Comparison of ENCODE assay signal across 13 mouse cellular contexts in the genomic region with DNA sequence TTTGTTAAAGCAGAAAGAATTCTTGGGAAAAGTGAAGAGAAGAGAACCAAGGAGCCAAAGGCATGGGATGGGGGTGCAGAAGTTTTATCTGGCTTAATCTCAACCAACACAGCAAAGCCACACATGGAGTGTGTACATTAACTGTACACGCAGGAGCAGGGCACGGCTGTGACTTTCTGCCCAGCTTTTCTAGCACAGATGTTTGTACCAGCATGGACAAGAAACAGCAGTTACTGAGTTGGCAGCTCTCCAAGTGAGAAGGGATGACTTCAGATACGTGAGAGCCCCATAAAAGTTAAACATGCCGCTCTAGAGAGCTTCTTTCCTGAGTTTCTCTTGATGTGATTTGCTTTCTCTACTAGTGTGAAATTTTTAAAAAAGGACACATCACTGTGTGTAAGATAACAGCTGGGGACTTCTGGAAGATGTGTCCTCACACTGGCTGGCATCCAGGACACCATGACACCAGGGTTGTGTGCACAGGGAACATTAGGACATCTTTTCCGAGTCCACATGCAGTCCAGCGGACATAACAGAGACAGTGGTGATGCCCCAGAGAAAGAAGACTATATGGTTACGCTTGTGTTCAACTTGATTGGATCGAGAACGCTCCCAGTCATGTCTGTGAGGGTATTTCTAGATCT. TPM values are rescaled to one million over a fixed set of nuclear protein-coding genes. Genes with fewer than 3 reads are reported as not detected.
A peak's percentile ranks its signal among the peaks of the same experiment; 100 is the strongest.
DNase-seq lines count a peak whose midpoint lies in the region; ATAC-seq and TF ChIP-seq lines count a peak whose summit lies in the region.
"Had no signal": no experiment of that assay in that cellular context is flagged by ENCODE, and none has a peak within 500 bp of the region (broad histone marks: within the 10 kb centered on the region; RNA-seq: fewer than 3 reads in every experiment).

No protein-coding gene starts in this region.

- no peak for TF ChIP-seq EP300 in MEL (IDR thresholded peaks at IDR 0.05; ENCODE audit: low read depth in 1 of 2, low read length in 2 of 2)

- no peak for TF ChIP-seq RAD21 in MEL (IDR thresholded peaks at IDR 0.05; ENCODE audit: low read depth, low read length)

- no peaks in the 10 kb centered on the region for H3K79me2 ChIP-seq in MEL (ENCODE audit: control insufficient read depth, insufficient read depth, low read length, poor library complexity)

- WGBS in intestine, embryonic 14.5 days, result 56% methylated on average over 9 of the region's 9 CpGs
- 54% methylated on average over 9 of the region's 9 CpGs for WGBS in intestine, postnatal 0 days
- WGBS in lung, embryonic 14.5 days, result 45% methylated on average over 9 of the region's 9 CpGs

- DNase-seq in intestine, embryonic 14.5 days (ENCODE audit: low spot score), result peak; percentile 71
- DNase-seq in MEL (ENCODE audit: low read depth, low spot score) (peak; percentile 65), MN1 (ENCODE audit: low spot score) (no peak)
- peak; percentile 32 for DNase-seq in brain, adult 2 months (ENCODE audit: low read depth, low spot score)
- DNase-seq in lung, embryonic 14.5 days, result peak; percentile 94
- no peak for DNase-seq in cerebellum, postnatal 14 days
- DNase-seq in ovary, postnatal 10 days (ENCODE audit: low spot score), result no peak
- DNase-seq: thymus, postnatal 4 days had no signal

- H3K27ac ChIP-seq in intestine, embryonic 14.5 days (ENCODE audit: low read depth), result peak overlapping the region; percentile 88
- H3K27ac ChIP-seq in intestine, postnatal 0 days (ENCODE audit: low read depth, low read length), result no peak overlapping the region
- no peak overlapping the region for H3K27ac ChIP-seq in MEL (ENCODE audit: control insufficient read depth, low read depth, low read length)
- H3K27ac ChIP-seq in lung, embryonic 14.5 days (ENCODE audit: low read depth), result peak overlapping the region; percentile 89

- no peak for TF ChIP-seq POLR2A in MEL (IDR thresholded peaks at IDR 0.05; ENCODE audit: control insufficient read depth in 1 of 2, insufficient read depth in 1 of 2, low read depth in 1 of 2, low read length in 2 of 2, poor library complexity in 1 of 2)

- H3K4me2 ChIP-seq in intestine, embryonic 14.5 days (ENCODE audit: low read length), result no peak overlapping the region
- no peak overlapping the region for H3K4me2 ChIP-seq in intestine, postnatal 0 days (replicated peaks; ENCODE audit: low read depth)
- H3K4me2 ChIP-seq in lung, embryonic 14.5 days, result no peak overlapping the region
- H3K4me2 ChIP-seq: midbrain, embryonic 11.5 days had no signal

- H3K4me1 ChIP-seq in intestine, embryonic 14.5 days (replicated peaks; ENCODE audit: control insufficient read depth, insufficient read depth, low read length), result peaks cover 37% of the 10 kb centered on the region
- H3K4me1 ChIP-seq in intestine, postnatal 0 days (replicated peaks; ENCODE audit: control insufficient read depth, insufficient read depth, low read length), result peaks cover 5% of the 10 kb centered on the region; the same call in 1 of the 2 replicates
- no peaks in the 10 kb centered on the region for H3K4me1 ChIP-seq in MEL (ENCODE audit: control insufficient read depth in 1 of 2, insufficient read depth in 2 of 2, low read length in 2 of 2)
- peaks cover 24% of the 10 kb centered on the region for H3K4me1 ChIP-seq in lung, embryonic 14.5 days (ENCODE audit: insufficient read depth)

- no peak overlapping the region for H3K4me3 ChIP-seq in intestine, embryonic 14.5 days (ENCODE audit: low read depth, low read length)
- no peak overlapping the region for H3K4me3 ChIP-seq in intestine, postnatal 0 days (ENCODE audit: low read depth, low read length)
- no peak overlapping the region for H3K4me3 ChIP-seq in MEL (ENCODE audit: control insufficient read depth in 1 of 2, insufficient read depth in 1 of 2, low read depth in 2 of 2, low read length in 2 of 2)
- no peak overlapping the region for H3K4me3 ChIP-seq in lung, embryonic 14.5 days (ENCODE audit: low read depth, low read length)

- H3K27me3 ChIP-seq in intestine, embryonic 14.5 days (replicated peaks; ENCODE audit: control insufficient read depth, insufficient read depth, low read length), result no peaks in the 10 kb centered on the region
- H3K27me3 ChIP-seq in intestine, postnatal 0 days (replicated peaks; ENCODE audit: control insufficient read depth, insufficient read depth, low read length), result no peaks in the 10 kb centered on the region
- no peaks in the 10 kb centered on the region for H3K27me3 ChIP-seq in MEL (ENCODE audit: control insufficient read depth in 1 of 2, insufficient read depth in 2 of 2, low read length in 2 of 2)
- no peaks in the 10 kb centered on the region for H3K27me3 ChIP-seq in lung, embryonic 14.5 days (ENCODE audit: insufficient read depth, low read length)

- ATAC-seq in intestine, embryonic 14.5 days (replicated peaks; ENCODE audit: low FRiP score, low TSS enrichment, low read depth), result 0 out of 2 replicates have a peak, but pooled peaks have one; percentile 17
- no peak for ATAC-seq in intestine, postnatal 0 days
- ATAC-seq in lung, embryonic 14.5 days (ENCODE audit: insufficient read depth), result peak; percentile 75

- H3K36me3 ChIP-seq in intestine, embryonic 14.5 days (ENCODE audit: control insufficient read depth, insufficient read depth, low read length), result no peaks in the 10 kb centered on the region
- no peaks in the 10 kb centered on the region for H3K36me3 ChIP-seq in intestine, postnatal 0 days (ENCODE audit: control insufficient read depth, insufficient read depth)
- H3K36me3 ChIP-seq in MEL (ENCODE audit: control insufficient read depth in 1 of 2, insufficient read depth in 2 of 2, low read length in 2 of 2), result no peaks in the 10 kb centered on the region; a peak in 1 of 4 replicates
- no peaks in the 10 kb centered on the region for H3K36me3 ChIP-seq in lung, embryonic 14.5 days (ENCODE audit: insufficient read depth)

- no peak overlapping the region for H3K9ac ChIP-seq in intestine, embryonic 14.5 days (ENCODE audit: low read length)
- H3K9ac ChIP-seq in intestine, postnatal 0 days (ENCODE audit: low read depth, low read length), result no peak overlapping the region
- no peak overlapping the region for H3K9ac ChIP-seq in MEL (ENCODE audit: control insufficient read depth, low read depth, low read length, poor library complexity, severe bottlenecking)
- H3K9ac ChIP-seq in lung, embryonic 14.5 days, result no peak overlapping the region

- no peaks in the 10 kb centered on the region for H3K9me3 ChIP-seq in intestine, embryonic 14.5 days (ENCODE audit: control insufficient read depth, low read length)
- H3K9me3 ChIP-seq in intestine, postnatal 0 days (ENCODE audit: control insufficient read depth), result no peaks in the 10 kb centered on the region
- H3K9me3 ChIP-seq in MEL (replicated peaks; ENCODE audit: insufficient read depth, low read length), result no peaks in the 10 kb centered on the region
- no peaks in the 10 kb centered on the region for H3K9me3 ChIP-seq in lung, embryonic 14.5 days (ENCODE audit: low read depth, low read length)

- TF ChIP-seq CTCF in intestine, postnatal 0 days (IDR thresholded peaks at IDR 0.05; ENCODE audit: low read depth), result no peak
- TF ChIP-seq CTCF in MEL (IDR thresholded peaks at IDR 0.05 in 2 of 3, conservative IDR thresholded peaks at IDR 0.05 in 1 of 3; ENCODE audit: control insufficient read depth in 1 of 3, insufficient read depth in 1 of 3, low read depth in 2 of 3, low read length in 3 of 3, poor library complexity in 1 of 3, severe bottlenecking in 1 of 3), result no peak
- TF ChIP-seq CTCF in lung, embryonic 14.5 days (IDR thresholded peaks at IDR 0.05; ENCODE audit: low read depth), result no peak

RNA-seq across cellular contexts. Expression of gene Erp27, which starts 11.6 kb away (rescaled TPM):
- polyA plus RNA-seq in intestine, embryonic 14.5 days (2014; fragmentation: Nextera tagmentation; extraction: Ambion mirVana), result 1.1 and 6.0 TPM in 2 replicates
- polyA plus RNA-seq in intestine, postnatal 0 days (2015; fragmentation: Nextera tagmentation; extraction: Ambion mirVana), result 0.48 and 0.68 TPM in 2 replicates
- total RNA-seq in MEL (2012; rRNA removed), result not detected in 2 replicates
- polyA plus RNA-seq in MEL (2012; ENCODE audit: insufficient read depth in 1 of 2, insufficient read length in 2 of 2, low read depth in 1 of 2, low replicate concordance in 2 of 2, missing spikeins in 1 of 2), result under 1 TPM in 1 of 2 experiments, not detected in 1; 0.39 TPM
- polyA plus RNA-seq in lung, embryonic 14.5 days (2014; fragmentation: Nextera tagmentation; extraction: Ambion mirVana), result 1.1 TPM in 2 replicates
- total RNA-seq: gastrocnemius, adult 8-10 months had no signal
- polyA plus RNA-seq: midbrain, embryonic 11.5 days had no signal

RNA-seq across cellular contexts. Expression of gene Pde6h, which starts 13.3 kb away (rescaled TPM):
- polyA plus RNA-seq in intestine, embryonic 14.5 days (2014; fragmentation: Nextera tagmentation; extraction: Ambion mirVana), result 1.1 TPM in 1 of 2 replicates, not detected in the other
- 0.44 TPM in 1 of 2 replicates, not detected in the other for polyA plus RNA-seq in intestine, postnatal 0 days (2015; fragmentation: Nextera tagmentation; extraction: Ambion mirVana)
- not detected in 2 replicates for total RNA-seq in MEL (2012; rRNA removed)
- under 1 TPM in 1 of 2 experiments, not detected in 1; 0.08 TPM for polyA plus RNA-seq in MEL (2012; ENCODE audit: insufficient read depth in 1 of 2, insufficient read length in 2 of 2, low read depth in 1 of 2, low replicate concordance in 2 of 2, missing spikeins in 1 of 2)
- polyA plus RNA-seq in lung, embryonic 14.5 days (2014; fragmentation: Nextera tagmentation; extraction: Ambion mirVana), result not detected in 2 replicates
- total RNA-seq: gastrocnemius, adult 8-10 months had no signal
- polyA plus RNA-seq: limb, embryonic 11.5 days; midbrain, embryonic 11.5 days had no signal

RNA-seq across cellular contexts. Expression of gene Arhgdib, which starts 31.3 kb away (rescaled TPM):
- polyA plus RNA-seq in intestine, embryonic 14.5 days (2014; fragmentation: Nextera tagmentation; extraction: Ambion mirVana), result 57.9 and 60.1 TPM in 2 replicates
- polyA plus RNA-seq in intestine, postnatal 0 days (2015; fragmentation: Nextera tagmentation; extraction: Ambion mirVana), result 22.2 and 22.6 TPM in 2 replicates
- total RNA-seq in MEL (2012; rRNA removed), result 102 and 144 TPM in 2 replicates
- 100 to 1,000 TPM; 346 to 408 TPM for polyA plus RNA-seq in MEL (2012; ENCODE audit: insufficient read depth in 1 of 2, insufficient read length in 2 of 2, low read depth in 1 of 2, low replicate concordance in 2 of 2, missing spikeins in 1 of 2)
- 71.9 and 72.6 TPM in 2 replicates for polyA plus RNA-seq in lung, embryonic 14.5 days (2014; fragmentation: Nextera tagmentation; extraction: Ambion mirVana)

RNA-seq across cellular contexts. Expression of gene Mgp, which starts 34.7 kb away (rescaled TPM):
- 101 and 117 TPM in 2 replicates for polyA plus RNA-seq in intestine, embryonic 14.5 days (2014; fragmentation: Nextera tagmentation; extraction: Ambion mirVana)
- 74.8 and 76.7 TPM in 2 replicates for polyA plus RNA-seq in intestine, postnatal 0 days (2015; fragmentation: Nextera tagmentation; extraction: Ambion mirVana)
- not detected in 2 replicates for total RNA-seq in MEL (2012; rRNA removed)
- polyA plus RNA-seq in MEL (2012; ENCODE audit: insufficient read depth in 1 of 2, insufficient read length in 2 of 2, low read depth in 1 of 2, low replicate concordance in 2 of 2, missing spikeins in 1 of 2), result not detected
- polyA plus RNA-seq in lung, embryonic 14.5 days (2014; fragmentation: Nextera tagmentation; extraction: Ambion mirVana), result 768 and 894 TPM in 2 replicates

RNA-seq across cellular contexts. Expression of gene Art4, which starts 52.8 kb away (rescaled TPM):
- polyA plus RNA-seq in intestine, embryonic 14.5 days (2014; fragmentation: Nextera tagmentation; extraction: Ambion mirVana), result 2.0 and 3.5 TPM in 2 replicates
- polyA plus RNA-seq in intestine, postnatal 0 days (2015; fragmentation: Nextera tagmentation; extraction: Ambion mirVana), result 0.55 and 0.64 TPM in 2 replicates
- 0.13 and 0.50 TPM in 2 replicates for total RNA-seq in MEL (2012; rRNA removed)
- polyA plus RNA-seq in MEL (2012; ENCODE audit: insufficient read depth in 1 of 2, insufficient read length in 2 of 2, low read depth in 1 of 2, low replicate concordance in 2 of 2, missing spikeins in 1 of 2), result under 1 TPM in 1 of 2 experiments, not detected in 1; 0.60 TPM
- 3.3 and 3.6 TPM in 2 replicates for polyA plus RNA-seq in lung, embryonic 14.5 days (2014; fragmentation: Nextera tagmentation; extraction: Ambion mirVana)
- total RNA-seq: layer of hippocampus, adult 18-20 months had no signal

Comparison
In these comparisons a context has a peak if more than half of its experiments do, and no peak if none do; other contexts are left out.
1. H3K27ac ChIP-seq: peak in intestine, embryonic 14.5 days (single experiment) and lung, embryonic 14.5 days (single experiment); none in intestine, postnatal 0 days (single experiment) and MEL (single experiment).
2. DNase-seq: peak in intestine, embryonic 14.5 days (single experiment), MEL (single experiment), brain, adult 2 months (single experiment) and lung, embryonic 14.5 days (single experiment); none in cerebellum, postnatal 14 days (0 of 2), MN1 (single experiment) and ovary, postnatal 10 days (single experiment).